Mouse (Mus musculus): Measurements from ENCODE around the gene Palm. TPM values are rescaled to one million over a fixed set of nuclear protein-coding genes. Genes with fewer than 3 reads are reported as not detected.

The Palm gene
- polyA plus RNA-seq, 1 experiment from 2014 or later: 27.6 TPM

DNA sequence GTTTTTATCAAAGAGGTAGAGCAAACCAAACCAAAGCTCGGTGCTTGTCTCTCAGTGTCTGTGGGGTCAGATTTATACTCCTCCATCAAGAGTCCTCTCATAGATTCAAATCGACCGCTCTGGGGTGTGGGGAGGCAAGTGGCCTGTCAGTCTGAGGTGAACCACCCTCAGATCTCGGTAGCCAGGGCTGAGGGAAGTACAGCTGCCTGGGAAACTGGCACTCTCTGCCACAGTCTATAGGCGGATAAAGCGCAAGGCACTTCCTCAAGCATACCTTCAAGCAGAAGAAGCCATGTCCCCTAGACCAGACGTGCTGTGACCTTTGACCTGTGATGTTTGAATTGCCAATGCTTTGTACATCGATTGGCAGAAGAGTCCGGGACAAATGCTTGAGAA, 39.4 kb downstream of the Palm start:
- Histone ChIP-seq H3K4me1 (replicated peaks; ENCODE audit: control insufficient read depth, insufficient read depth, low read length) (no peaks in the 10 kb centered on the region), H3K9me3 (ENCODE audit: control insufficient read depth, low read length) (no peaks in the 10 kb centered on the region), H3K27ac (ENCODE audit: low read depth, low read length) (no peak overlapping the region), H3K4me2 (no peak overlapping the region), H3K9ac (ENCODE audit: low read depth, low read length) (no peak overlapping the region), H3K4me3 (ENCODE audit: low read depth, low read length) (no peak overlapping the region), H3K36me3 (ENCODE audit: control insufficient read depth, insufficient read depth, low read length) (no peaks in the 10 kb centered on the region), H3K27me3 (replicated peaks; ENCODE audit: control insufficient read depth, insufficient read depth, low read length) (no peaks in the 10 kb centered on the region)
- 64% methylated on average over 9 of the region's 9 CpGs for WGBS
- DNase-seq (ENCODE audit: low spot score): no peak
- no peak for ATAC-seq (replicated peaks; ENCODE audit: low FRiP score)

DNA sequence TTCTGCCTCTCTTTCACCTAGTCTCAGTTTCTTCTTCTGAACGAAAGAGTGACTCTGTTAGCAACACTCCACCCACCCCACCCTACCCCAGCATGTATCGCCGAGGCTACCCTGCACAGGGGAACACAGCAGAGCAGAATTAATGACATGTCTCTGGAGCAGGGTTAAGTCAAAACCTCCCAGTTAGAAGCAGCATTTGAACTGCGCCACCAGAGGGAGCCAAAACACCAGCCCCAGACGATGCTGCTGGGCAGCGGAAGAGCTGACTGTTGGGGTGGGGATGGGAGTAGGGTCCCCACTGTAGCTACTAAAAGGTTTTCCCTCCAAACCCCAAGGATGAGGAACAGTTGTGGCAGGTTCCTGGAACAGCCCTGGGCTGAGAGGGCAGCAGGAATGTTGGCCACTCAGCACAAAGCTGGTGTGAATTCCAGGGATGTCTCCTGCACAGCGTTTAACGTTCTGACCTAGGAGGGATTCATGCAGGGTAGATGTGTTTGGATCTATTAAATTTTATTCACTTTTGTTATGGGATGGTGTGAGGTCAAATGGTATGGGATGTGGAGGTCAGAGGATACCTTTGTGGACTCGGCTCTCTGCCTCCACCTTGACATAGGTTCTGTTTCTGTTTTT, 41.5 kb downstream of the Palm start:
- WGBS: 31% methylated on average over 9 of the region's 9 CpGs
- ATAC-seq (replicated peaks; ENCODE audit: low FRiP score): peak; percentile 59
- H3K4me1 ChIP-seq (replicated peaks; ENCODE audit: control insufficient read depth, insufficient read depth, low read length): no peaks in the 10 kb centered on the region
- H3K4me2 ChIP-seq: no peak overlapping the region
- no peak overlapping the region for H3K4me3 ChIP-seq (ENCODE audit: low read depth, low read length)
- H3K27ac ChIP-seq (ENCODE audit: low read depth, low read length): no peak overlapping the region
- DNase-seq (ENCODE audit: low spot score): peak; percentile 78
- no peak overlapping the region for H3K9ac ChIP-seq (ENCODE audit: low read depth, low read length)
- H3K9me3 ChIP-seq (ENCODE audit: control insufficient read depth, low read length): no peaks in the 10 kb centered on the region
- no peaks in the 10 kb centered on the region for H3K27me3 ChIP-seq (replicated peaks; ENCODE audit: control insufficient read depth, insufficient read depth, low read length)
- H3K36me3 ChIP-seq (ENCODE audit: control insufficient read depth, insufficient read depth, low read length): no peaks in the 10 kb centered on the region

DNA sequence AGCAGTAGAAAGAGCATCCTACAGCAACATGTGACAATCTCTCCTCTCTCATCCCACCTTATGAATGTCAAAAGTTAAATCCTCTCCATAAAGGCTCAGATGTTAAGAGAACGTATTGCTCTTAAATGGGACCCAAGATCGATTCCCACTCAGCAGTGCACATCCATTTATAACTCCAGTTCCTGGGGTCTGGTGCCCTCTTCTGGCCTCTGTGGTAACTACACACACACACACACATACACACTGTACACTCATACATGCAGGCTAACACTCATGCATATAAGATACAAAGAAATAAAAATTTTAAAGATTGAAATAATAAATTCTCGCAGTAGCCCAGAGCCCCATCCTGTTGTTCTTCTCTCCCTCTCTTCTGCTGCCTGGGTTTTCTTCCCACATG, 43.5 kb downstream of the Palm start:
- Histone ChIP-seq H3K36me3 (ENCODE audit: control insufficient read depth, insufficient read depth, low read length) (no peaks in the 10 kb centered on the region), H3K4me1 (replicated peaks; ENCODE audit: control insufficient read depth, insufficient read depth, low read length) (no peaks in the 10 kb centered on the region), H3K9me3 (ENCODE audit: control insufficient read depth, low read length) (no peaks in the 10 kb centered on the region), H3K4me2 (no peak overlapping the region), H3K9ac (ENCODE audit: low read depth, low read length) (no peak overlapping the region), H3K27ac (ENCODE audit: low read depth, low read length) (no peak overlapping the region), H3K27me3 (replicated peaks; ENCODE audit: control insufficient read depth, insufficient read depth, low read length) (no peaks in the 10 kb centered on the region), H3K4me3 (ENCODE audit: low read depth, low read length) (no peak overlapping the region)
- whole genome bisulfite sequencing: 90% methylated on average over 3 of the region's 3 CpGs
- ATAC-seq (replicated peaks; ENCODE audit: low FRiP score) (no peak), DNase-seq (ENCODE audit: low spot score) (no peak)

DNA sequence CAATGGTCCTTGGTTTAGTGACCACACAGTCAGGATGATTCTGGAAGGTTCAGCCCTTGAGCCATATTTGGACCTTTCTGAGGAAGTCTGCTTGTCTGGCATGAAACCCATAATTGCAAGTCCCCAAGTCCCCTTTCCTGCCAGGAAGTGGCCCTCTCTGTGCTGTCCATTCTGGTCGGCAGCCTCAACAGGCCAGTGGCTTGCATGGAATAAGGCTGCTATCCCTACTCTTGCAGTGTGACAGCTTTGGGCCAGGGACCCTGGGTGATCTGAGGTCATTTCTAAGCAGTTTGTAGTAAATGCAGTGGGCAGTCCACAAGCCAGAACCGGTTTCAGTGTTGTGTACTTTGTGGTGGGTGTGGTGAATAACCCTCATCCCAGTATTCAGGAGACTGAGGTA, 44.8 kb downstream of the Palm start:
- Histone ChIP-seq H3K4me2 (no peak overlapping the region), H3K4me1 (replicated peaks; ENCODE audit: control insufficient read depth, insufficient read depth, low read length) (no peaks in the 10 kb centered on the region), H3K27ac (ENCODE audit: low read depth, low read length) (no peak overlapping the region), H3K9ac (ENCODE audit: low read depth, low read length) (no peak overlapping the region), H3K27me3 (replicated peaks; ENCODE audit: control insufficient read depth, insufficient read depth, low read length) (no peaks in the 10 kb centered on the region), H3K4me3 (ENCODE audit: low read depth, low read length) (no peak overlapping the region), H3K36me3 (ENCODE audit: control insufficient read depth, insufficient read depth, low read length) (no peaks in the 10 kb centered on the region), H3K9me3 (ENCODE audit: control insufficient read depth, low read length) (no peaks in the 10 kb centered on the region)
- DNase-seq (ENCODE audit: low spot score) (no peak), ATAC-seq (replicated peaks; ENCODE audit: low FRiP score) (no peak)
- 39% methylated on average over 2 of the region's 2 CpGs for WGBS

GRCm38 (mm10) chr10:79840091-79840490, 46.7 kb downstream of the Palm start:
- H3K4me2 ChIP-seq: no peak overlapping the region; the same call in 1 of the 2 replicates
- no peaks in the 10 kb centered on the region for H3K27me3 ChIP-seq (replicated peaks; ENCODE audit: control insufficient read depth, insufficient read depth, low read length)
- no peaks in the 10 kb centered on the region for H3K36me3 ChIP-seq (ENCODE audit: control insufficient read depth, insufficient read depth, low read length)
- WGBS: 78% methylated on average over 3 of the region's 3 CpGs
- DNase-seq (ENCODE audit: low spot score): no peak
- H3K27ac ChIP-seq (ENCODE audit: low read depth, low read length): 0 out of 2 replicates have a peak overlapping the region, but pooled peaks have one; percentile 6
- no peaks in the 10 kb centered on the region for H3K9me3 ChIP-seq (ENCODE audit: control insufficient read depth, low read length)
- no peak for ATAC-seq (replicated peaks; ENCODE audit: low FRiP score)
- no peak overlapping the region for H3K4me3 ChIP-seq (ENCODE audit: low read depth, low read length)
- H3K9ac ChIP-seq (ENCODE audit: low read depth, low read length): no peak overlapping the region
- no peaks in the 10 kb centered on the region for H3K4me1 ChIP-seq (replicated peaks; ENCODE audit: control insufficient read depth, insufficient read depth, low read length)

- DNase-seq (ENCODE audit: low spot score): peak; percentile 62
- no peaks in the 10 kb centered on the region for H3K9me3 ChIP-seq (ENCODE audit: control insufficient read depth, low read length)
- peak; percentile 81 for ATAC-seq (replicated peaks; ENCODE audit: low FRiP score)
These were observed 47.5 kb downstream of the Palm start for GRCm38 (mm10) chr10:79840644-79841551.

DNA sequence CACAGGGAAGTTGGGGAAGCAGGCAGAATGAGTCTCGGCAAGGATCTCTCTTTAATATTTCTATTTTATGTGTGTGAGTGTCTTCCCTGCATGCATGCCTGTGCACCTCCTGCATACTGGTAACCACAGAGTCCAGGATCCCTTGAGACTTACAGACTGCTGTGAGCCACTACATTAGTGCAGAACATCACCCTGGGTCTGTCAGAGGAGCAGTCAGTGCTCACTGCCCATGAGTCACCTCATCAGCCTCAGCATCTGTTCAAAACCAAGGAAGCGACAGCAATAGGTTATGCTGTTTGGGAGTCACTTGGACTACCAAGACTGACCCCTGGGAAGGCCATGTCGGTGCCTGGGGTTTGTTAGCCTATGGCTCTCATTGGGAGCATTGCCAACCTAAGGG, 49.0 kb downstream of the Palm start:
- ATAC-seq (replicated peaks; ENCODE audit: low FRiP score) (no peak), DNase-seq (ENCODE audit: low spot score) (no peak)
- H3K9me3 ChIP-seq (ENCODE audit: control insufficient read depth, low read length): no peaks in the 10 kb centered on the region
- no peak overlapping the region for H3K4me2 ChIP-seq
- no peak overlapping the region for H3K27ac ChIP-seq (ENCODE audit: low read depth, low read length)
- no peaks in the 10 kb centered on the region for H3K4me1 ChIP-seq (replicated peaks; ENCODE audit: control insufficient read depth, insufficient read depth, low read length)
- H3K9ac ChIP-seq (ENCODE audit: low read depth, low read length): no peak overlapping the region
- WGBS: 73% methylated on average over 3 of the region's 3 CpGs
- H3K4me3 ChIP-seq (ENCODE audit: low read depth, low read length): no peak overlapping the region
- no peaks in the 10 kb centered on the region for H3K36me3 ChIP-seq (ENCODE audit: control insufficient read depth, insufficient read depth, low read length)
- H3K27me3 ChIP-seq (replicated peaks; ENCODE audit: control insufficient read depth, insufficient read depth, low read length): no peaks in the 10 kb centered on the region

More at GRCm38 (mm10) chr10:79840644-79841551, 47.5 kb downstream of the Palm start:
- no peaks in the 10 kb centered on the region for H3K4me1 ChIP-seq (replicated peaks; ENCODE audit: control insufficient read depth, insufficient read depth, low read length)
- under 1% methylated on average over 24 of the region's 24 CpGs for WGBS
- H3K4me2 ChIP-seq: peak overlapping the region; percentile 72
- H3K36me3 ChIP-seq (ENCODE audit: control insufficient read depth, insufficient read depth, low read length): no peaks in the 10 kb centered on the region
- H3K4me3 ChIP-seq (ENCODE audit: low read depth, low read length): peak overlapping the region; percentile 51
- H3K9ac ChIP-seq (ENCODE audit: low read depth, low read length): peak overlapping the region; percentile 51
- no peaks in the 10 kb centered on the region for H3K27me3 ChIP-seq (replicated peaks; ENCODE audit: control insufficient read depth, insufficient read depth, low read length)
- H3K27ac ChIP-seq (ENCODE audit: low read depth, low read length): peak overlapping the region; percentile 6; the same call in 1 of the 2 replicates

- no peaks in the 10 kb centered on the region for H3K4me1 ChIP-seq (replicated peaks; ENCODE audit: control insufficient read depth, insufficient read depth, low read length)
- no peak for ATAC-seq (replicated peaks; ENCODE audit: low FRiP score)
- H3K4me3 ChIP-seq (ENCODE audit: low read depth, low read length): no peak overlapping the region
- H3K9me3 ChIP-seq (ENCODE audit: control insufficient read depth, low read length): no peaks in the 10 kb centered on the region
- H3K36me3 ChIP-seq (ENCODE audit: control insufficient read depth, insufficient read depth, low read length): no peaks in the 10 kb centered on the region
- 90% methylated on average over 6 of the region's 6 CpGs for WGBS
- no peak overlapping the region for H3K27ac ChIP-seq (ENCODE audit: low read depth, low read length)
- H3K27me3 ChIP-seq (replicated peaks; ENCODE audit: control insufficient read depth, insufficient read depth, low read length): no peaks in the 10 kb centered on the region
- no peak for DNase-seq (ENCODE audit: low spot score)
- H3K4me2 ChIP-seq: no peak overlapping the region
- H3K9ac ChIP-seq (ENCODE audit: low read depth, low read length): no peak overlapping the region
These were observed 50.1 kb downstream of the Palm start for GRCm38 (mm10) chr10:79843476-79843875.

Measured in liver, embryonic 11.5 days (tissue).